Mouse (Mus musculus) heart, postnatal 36 days (tissue): ENCODE data around the gene Uba2. TPM values are rescaled to one million over a fixed set of nuclear protein-coding genes. Genes with fewer than 3 reads are reported as not detected.

Experiments used
- DNase-seq, 2 experiments: peaks; one replicate each; pipeline ENCODE4 v3.0.0; 2021 to 2022
- intact Hi-C: fragments of 180-260 bp; cut with DNase I; formaldehyde crosslinking; loops from one replicate; pipeline ENCODE4 v1.15.1; 2025
- total RNA-seq, 2 experiments: library from RNA; stranded (reverse); gene quantifications; 2 replicates each; pipeline ENCODE4 v1.2.3; 2021

Gene Uba2
- total RNA-seq, 2 experiments from 2014 or later = 32.9 to 35.1 TPM

GRCm38 (mm10) chr7:34101276-34101675, 68.1 kb downstream of the Uba2 start:
- intact Hi-C loops = no loop called here
- DNase-seq = no peak

GRCm38 (mm10) chr7:34100002-34100401, 69.4 kb downstream of the Uba2 start:
- intact Hi-C loops = no loop called here
- DNase-seq = no peak

DNA sequence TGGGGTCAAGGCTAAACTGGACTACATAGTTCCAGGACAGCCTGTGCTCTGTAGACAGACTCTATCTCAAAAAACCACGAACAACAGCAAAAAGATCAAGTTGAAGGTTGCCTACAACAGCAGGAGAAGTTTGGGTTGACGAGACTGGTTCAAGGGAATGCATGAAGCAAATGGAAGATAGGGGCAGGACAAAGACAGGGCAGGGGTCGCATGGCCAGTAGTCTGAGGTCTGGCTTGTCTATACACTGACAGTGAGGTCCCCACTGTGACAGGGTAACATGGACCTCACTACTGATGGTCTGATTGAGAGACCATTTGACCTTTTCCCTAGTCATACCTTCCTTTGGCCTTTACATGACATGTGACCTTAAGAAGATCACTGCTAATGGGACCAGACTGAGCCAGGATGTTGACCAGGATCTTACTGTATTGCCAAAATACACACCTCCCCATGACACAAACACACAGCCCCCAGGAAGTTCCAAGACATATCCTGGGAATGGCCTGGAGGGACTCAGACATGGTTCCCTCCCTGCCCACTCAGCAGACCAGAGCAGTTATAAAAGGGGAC, 74.4 kb downstream of the Uba2 start, which contains the start of gene Scgb1b30:
Gene Scgb1b30 (plus strand): TSS at position 521 of the 571 bp plus-strand sequence.
- DNase-seq = no peak
- intact Hi-C loops = no loop called here

Other genes starting within 250 kb of the Uba2 start
- gene Scgb2b26, start 224.6 kb downstream of the Uba2 start, total RNA-seq = not detected
- gene Scgb2b27, start 155.7 kb downstream of the Uba2 start, total RNA-seq = not detected
- gene Scgb1b27, start 148.1 kb downstream of the Uba2 start, total RNA-seq = not detected
- gene Scgb1b30, start 74.2 kb downstream of the Uba2 start, total RNA-seq = not detected
- gene Wtip, start 36.3 kb downstream of the Uba2 start, total RNA-seq = 10 to 100 TPM in 1 of 2 experiments, 1 to 10 TPM in 1; 8.6 to 10.3 TPM
- gene Pdcd2l, start 27.1 kb upstream of the Uba2 start, total RNA-seq = 10 to 100 TPM; 21.9 to 22.1 TPM
- 100 to 1,000 TPM; 520 to 540 TPM for gene Gpi1, start 60.7 kb upstream of the Uba2 start, total RNA-seq
- gene Gm6096, start 81.4 kb upstream of the Uba2 start, total RNA-seq = not detected
- 10 to 100 TPM; 47.4 to 55.9 TPM for gene 4931406P16Rik, start 144.0 kb upstream of the Uba2 start, total RNA-seq
- 10 to 100 TPM; 82.9 to 83.7 TPM for gene Lsm14a, start 223.7 kb upstream of the Uba2 start, total RNA-seq